Mouse (Mus musculus) midbrain, postnatal 0 days (tissue): ENCODE results near the gene Zbtb34. TPM values are rescaled to one million over a fixed set of nuclear protein-coding genes. Genes with fewer than 3 reads are reported as not detected.

Source experiments
- ATAC-seq: fragments of 200-750 bp; cut with Nextera tagmentation; 2 replicates; pipeline ENCODE4 v1.8.0; 2017; ENCODE audit warnings: moderate number of reproducible peaks, mild to moderate bottlenecking, moderate TSS enrichment, moderate library complexity; ENCODE audit not compliant: low FRiP score
- DNase-seq: peaks from one replicate; pipeline ENCODE4 v3.0.0-alpha.2; 2015; ENCODE audit warnings: low spot score
- H3K27ac ChIP-seq: fragments of 300-500 bp; sonication (generic); 2 replicates; pipeline ENCODE4 v1.5.1; 2014; ENCODE audit warnings: low read depth, mild to moderate bottlenecking, low read length, mixed read lengths
- H3K27me3 ChIP-seq: fragments of 300-500 bp; sonication (generic); 2 replicates; pipeline ENCODE4 v1.6.1; 2014; ENCODE audit warnings: low read length, control low read depth, mixed read lengths; ENCODE audit not compliant: insufficient read depth
- H3K36me3 ChIP-seq: fragments of 300-500 bp; sonication (generic); 2 replicates; pipeline ENCODE4 v1.6.1; 2014; ENCODE audit warnings: low read length, control low read depth, mixed read lengths; ENCODE audit not compliant: insufficient read depth
- H3K4me1 ChIP-seq: fragments of 300-500 bp; sonication (generic); 2 replicates; pipeline ENCODE4 v1.6.1; 2014; ENCODE audit warnings: mild to moderate bottlenecking, control low read depth, antibody characterized with exemption, low read length, mixed read lengths; ENCODE audit not compliant: insufficient read depth
- H3K4me2 ChIP-seq: fragments of 300-500 bp; sonication (generic); 2 replicates; pipeline ENCODE4 v1.6.1; 2014; ENCODE audit warnings: low read depth, mild to moderate bottlenecking, low read length, mixed read lengths; ENCODE audit not compliant: poor library complexity, severe bottlenecking
- H3K4me3 ChIP-seq: fragments of 300-500 bp; sonication (generic); 2 replicates; pipeline ENCODE4 v1.5.1; 2014; ENCODE audit warnings: low read depth, mild to moderate bottlenecking, low read length, moderate library complexity
- H3K9ac ChIP-seq: fragments of 300-500 bp; sonication (generic); replicated peaks from 2 replicates; pipeline ENCODE4 v1.6.1; 2014; ENCODE audit warnings: mild to moderate bottlenecking, low read length, moderate library complexity, mixed read lengths; ENCODE audit not compliant: poor library complexity, severe bottlenecking
- H3K9me3 ChIP-seq: fragments of 300-500 bp; sonication (generic); 2 replicates; pipeline ENCODE4 v1.6.1; 2016; ENCODE audit warnings: low read length, control low read depth
- CTCF ChIP-seq: IDR thresholded peaks from 2 replicates; pipeline ENCODE4 v1.5.1; 2016; ENCODE audit warnings: antibody characterized with exemption, mild to moderate bottlenecking
- WGBS: fragments of 180-500 bp; shearing (Covaris S2); extraction: QIAGEN DNeasy Blood & Tissue Kit; methylation state at CpG from one replicate; pipeline ENCODE4 v1.1.7; 2014; 5-methylcytosine and 5-hydroxymethylcytosine counted together
- polyA plus RNA-seq: library from polyadenylated mRNA; unstranded; fragments of >200 nt; fragmentation: Nextera tagmentation; extraction: Ambion mirVana; gene quantifications from 2 replicates; pipeline ENCODE4 v1.2.1, GENCODE M21; 2015
- total RNA-seq: library from RNA; depleted of rRNA; stranded (reverse); fragments of >200 nt; gene quantifications from 2 replicates; pipeline ENCODE4 v1.2.3, GENCODE M21; 2014

The Zbtb34 gene
- total and polyA plus RNA-seq, 2 experiments from 2014 or later = 3.8 to 24.9 TPM

- Histone ChIP-seq H3K9me3 (no peaks in the 10 kb centered on the region), H3K4me2 (no peak overlapping the region), H3K27ac (no peak overlapping the region), H3K36me3 (peaks cover 7% of the 10 kb centered on the region; the same call in 1 of the 2 replicates), H3K27me3 (no peaks in the 10 kb centered on the region), H3K9ac (no peak overlapping the region), H3K4me1 (0 out of 2 replicates have a peak, but pooled peaks cover 5% of the 10 kb centered on the region), H3K4me3 (no peak overlapping the region)
- ATAC-seq = no peak
- 0 out of 2 replicates have a peak, but pooled peaks have one; percentile 16 for TF ChIP-seq CTCF
- DNase-seq = peak; percentile 85
- WGBS = 31% methylated on average over 5 of the region's 5 CpGs
Measured at GRCm38 (mm10) chr2:33444358-33444757, 13.2 kb upstream of the Zbtb34 start.

- Histone ChIP-seq H3K27me3 (no peaks in the 10 kb centered on the region), H3K4me3 (no peak overlapping the region), H3K36me3 (no peaks in the 10 kb centered on the region; the same call in 1 of the 2 replicates), H3K9ac (no peak overlapping the region), H3K9me3 (no peaks in the 10 kb centered on the region), H3K4me2 (no peak overlapping the region), H3K27ac (no peak overlapping the region), H3K4me1 (0 out of 2 replicates have a peak, but pooled peaks cover 5% of the 10 kb centered on the region)
- TF ChIP-seq CTCF = no peak
- 63% methylated on average over 4 of the region's 4 CpGs for WGBS
- no peak for DNase-seq
- ATAC-seq = no peak
Measured at GRCm38 (mm10) chr2:33442701-33443100, 11.6 kb upstream of the Zbtb34 start.

GRCm38 (mm10) chr2:33440893-33441292 lies 9.8 kb upstream of the Zbtb34 start:
- H3K9ac ChIP-seq = no peak overlapping the region
- H3K27ac ChIP-seq = no peak overlapping the region
- H3K4me3 ChIP-seq = no peak overlapping the region
- whole genome bisulfite sequencing = 21% methylated on average over 4 of the region's 4 CpGs
- H3K4me2 ChIP-seq = no peak overlapping the region
- no peak for TF ChIP-seq CTCF
- H3K9me3 ChIP-seq = no peaks in the 10 kb centered on the region
- peaks cover 5% of the 10 kb centered on the region; the same call in 1 of the 2 replicates for H3K4me1 ChIP-seq
- H3K27me3 ChIP-seq = no peaks in the 10 kb centered on the region
- ATAC-seq = peak; percentile 39; the same call in 1 of the 2 replicates
- DNase-seq = peak; percentile 71
- H3K36me3 ChIP-seq = no peaks in the 10 kb centered on the region

GRCm38 (mm10) chr2:33439980-33440670 lies 9.0 kb upstream of the Zbtb34 start:
- Histone ChIP-seq H3K9ac (no peak overlapping the region), H3K27me3 (no peaks in the 10 kb centered on the region), H3K36me3 (no peaks in the 10 kb centered on the region), H3K27ac (no peak overlapping the region), H3K9me3 (no peaks in the 10 kb centered on the region), H3K4me3 (no peak overlapping the region), H3K4me1 (peaks cover 11% of the 10 kb centered on the region; the same call in 1 of the 2 replicates), H3K4me2 (no peak overlapping the region)
- ATAC-seq = no peak
- WGBS = 27% methylated on average over 9 of the region's 9 CpGs
- no peak for TF ChIP-seq CTCF
- no peak for DNase-seq

- DNase-seq = no peak
- WGBS = 9% methylated on average over 8 of the region's 8 CpGs
- no peaks in the 10 kb centered on the region for H3K27me3 ChIP-seq
- peaks cover 11% of the 10 kb centered on the region; the same call in 1 of the 2 replicates for H3K4me1 ChIP-seq
- H3K4me3 ChIP-seq = no peak overlapping the region
- no peak overlapping the region for H3K4me2 ChIP-seq
- no peak overlapping the region for H3K27ac ChIP-seq
- ATAC-seq = no peak
- H3K36me3 ChIP-seq = no peaks in the 10 kb centered on the region
- no peaks in the 10 kb centered on the region for H3K9me3 ChIP-seq
- H3K9ac ChIP-seq = no peak overlapping the region
- no peak for TF ChIP-seq CTCF
Measured at GRCm38 (mm10) chr2:33439471-33439881, 8.4 kb upstream of the Zbtb34 start.

- Histone ChIP-seq H3K9me3 (no peaks in the 10 kb centered on the region), H3K36me3 (no peaks in the 10 kb centered on the region), H3K27ac (no peak overlapping the region), H3K9ac (no peak overlapping the region), H3K4me3 (no peak overlapping the region), H3K27me3 (no peaks in the 10 kb centered on the region), H3K4me2 (no peak overlapping the region), H3K4me1 (peaks cover 11% of the 10 kb centered on the region; the same call in 1 of the 2 replicates)
- no peak for DNase-seq
- TF ChIP-seq CTCF = no peak
- 39% methylated on average over 2 of the region's 2 CpGs for WGBS
- no peak for ATAC-seq
Measured at GRCm38 (mm10) chr2:33438377-33438776, 7.3 kb upstream of the Zbtb34 start.
